Comparison of ENCODE assay signal across 9 mouse cellular contexts in genomic region chr4:118289960-118290415, GRCm38 (mm10). TPM values are rescaled to one million over a fixed set of nuclear protein-coding genes. Genes with fewer than 3 reads are reported as not detected.
DNase-seq lines count a peak whose midpoint lies in the region; ATAC-seq and TF ChIP-seq lines count a peak whose summit lies in the region.
"Had no signal": no experiment of that assay in that cellular context is flagged by ENCODE, and none has a peak within 500 bp of the region (broad histone marks: within the 10 kb centered on the region; RNA-seq: fewer than 3 reads in every experiment).

No protein-coding gene starts in this region.

- H3K9me3 ChIP-seq in hindbrain, embryonic 13.5 days, result no peaks in the 10 kb centered on the region
- H3K9me3 ChIP-seq in liver, embryonic 16.5 days (replicated peaks; ENCODE audit: control insufficient read depth, low read length), result no peaks in the 10 kb centered on the region
- H3K9me3 ChIP-seq in stomach, embryonic 14.5 days (ENCODE audit: control insufficient read depth, low read depth, low read length), result no peaks in the 10 kb centered on the region

- H3K36me3 ChIP-seq in hindbrain, embryonic 13.5 days, result peaks cover 17% of the 10 kb centered on the region
- H3K36me3 ChIP-seq in liver, embryonic 16.5 days (ENCODE audit: control insufficient read depth, insufficient read depth), result no peaks in the 10 kb centered on the region
- no peaks in the 10 kb centered on the region for H3K36me3 ChIP-seq in stomach, embryonic 14.5 days (ENCODE audit: control insufficient read depth, insufficient read depth, low read length)
- H3K36me3 ChIP-seq: G1E had no signal

- TF ChIP-seq POLR2A in brain, embryonic 14.5 days (IDR thresholded peaks at IDR 0.05; ENCODE audit: borderline replicate concordance, extremely low read depth, insufficient read depth, insufficient read length, poor library complexity, severe bottlenecking), result no peak

- peaks cover 64% of the 10 kb centered on the region for H3K4me1 ChIP-seq in hindbrain, embryonic 13.5 days (replicated peaks)
- no peaks in the 10 kb centered on the region; the same call in 1 of the 2 replicates for H3K4me1 ChIP-seq in liver, embryonic 16.5 days (ENCODE audit: control insufficient read depth, low read depth, low read length)
- H3K4me1 ChIP-seq in stomach, embryonic 14.5 days (ENCODE audit: control insufficient read depth, insufficient read depth, low read length), result peaks cover 35% of the 10 kb centered on the region

- peak overlapping the region; percentile 88 for H3K4me3 ChIP-seq in hindbrain, embryonic 13.5 days
- peak overlapping the region; percentile 60 for H3K4me3 ChIP-seq in liver, embryonic 16.5 days (ENCODE audit: low read depth, low read length)
- peak overlapping the region; percentile 82 for H3K4me3 ChIP-seq in stomach, embryonic 14.5 days (ENCODE audit: low read depth, low read length)

- peak overlapping the region; percentile 95 for H3K4me2 ChIP-seq in hindbrain, embryonic 13.5 days
- H3K4me2 ChIP-seq in liver, embryonic 16.5 days (ENCODE audit: low read depth, low read length), result peak overlapping the region; percentile 40
- peak overlapping the region; percentile 71 for H3K4me2 ChIP-seq in stomach, embryonic 14.5 days (replicated peaks; ENCODE audit: low read depth, low read length)

- 0 out of 2 replicates have a peak, but pooled peaks have one; percentile 9 for ATAC-seq in hindbrain, embryonic 13.5 days (ENCODE audit: low FRiP score)
- ATAC-seq in liver, embryonic 16.5 days (ENCODE audit: low read depth), result no peak
- peak; percentile 30 for ATAC-seq in stomach, embryonic 14.5 days (ENCODE audit: insufficient number of reproducible peaks, insufficient read depth, low FRiP score, low read depth)

- intact Hi-C loops in left cerebral cortex, postnatal 14 days (cut with DNase I), result loop anchor here (10.0 kb wide), 1 partner anchor 345 kb away; no protein-coding TSS in a partner anchor

- peak overlapping the region; percentile 93 for H3K27ac ChIP-seq in hindbrain, embryonic 13.5 days
- no peak overlapping the region; the same call in 1 of the 2 replicates for H3K27ac ChIP-seq in liver, embryonic 16.5 days (ENCODE audit: low read length)
- peak overlapping the region; percentile 92 for H3K27ac ChIP-seq in stomach, embryonic 14.5 days (ENCODE audit: low read length)

- H3K27me3 ChIP-seq in hindbrain, embryonic 13.5 days, result no peaks in the 10 kb centered on the region
- H3K27me3 ChIP-seq in liver, embryonic 16.5 days (ENCODE audit: control insufficient read depth, insufficient read depth, low read depth, low read length), result peaks cover 42% of the 10 kb centered on the region
- no peaks in the 10 kb centered on the region for H3K27me3 ChIP-seq in stomach, embryonic 14.5 days (ENCODE audit: control insufficient read depth, insufficient read depth, low read length)

- DNase-seq in heart, adult 11 months, result peak; percentile 89
- DNase-seq in heart, postnatal 4 days, result no peak
- DNase-seq in brain, embryonic 14.5 days (ENCODE audit: low read depth), result peak; percentile 56
- no peak for DNase-seq in left cerebral cortex, postnatal 14 days (ENCODE audit: low spot score in 2 of 2)
- no peak for DNase-seq in adrenal gland, postnatal 36 days

- peak overlapping the region; percentile 98 for H3K9ac ChIP-seq in hindbrain, embryonic 13.5 days
- H3K9ac ChIP-seq in liver, embryonic 16.5 days (ENCODE audit: low read depth, low read length), result peak overlapping the region; percentile 55
- peak overlapping the region; percentile 95 for H3K9ac ChIP-seq in stomach, embryonic 14.5 days (replicated peaks; ENCODE audit: low read depth, low read length)

- WGBS in hindbrain, embryonic 13.5 days, result 0% methylated on average over 12 of the region's 12 CpGs
- WGBS in liver, embryonic 16.5 days (ENCODE audit: insufficient replicate concordance), result 13% methylated on average over 12 of the region's 12 CpGs
- 2% methylated on average over 12 of the region's 12 CpGs for WGBS in stomach, embryonic 14.5 days

- TF ChIP-seq CTCF in brain, embryonic 14.5 days (IDR thresholded peaks at IDR 0.05; ENCODE audit: borderline replicate concordance, extremely low read depth, insufficient read depth, insufficient read length), result no peak

RNA-seq across cellular contexts. Expression of gene Ptprf, which starts 1.2 kb away (rescaled TPM):
- 10 to 100 TPM; 39.4 to 40.7 TPM for total RNA-seq in heart, postnatal 4 days (2021)
- polyA plus RNA-seq in brain, embryonic 14.5 days (2012; rRNA removed), result 99.7 and 154 TPM in 2 replicates
- polyA plus RNA-seq in hindbrain, embryonic 13.5 days (2015; fragmentation: Nextera tagmentation; extraction: Ambion mirVana), result 79.7 and 82.0 TPM in 2 replicates
- 12.0 and 14.3 TPM in 2 replicates for polyA plus RNA-seq in liver, embryonic 16.5 days (2015; fragmentation: Nextera tagmentation; extraction: Ambion mirVana)
- 79.8 and 84.0 TPM in 2 replicates for polyA plus RNA-seq in stomach, embryonic 14.5 days (2014; fragmentation: Nextera tagmentation; extraction: Ambion mirVana)
- total RNA-seq in left cerebral cortex, postnatal 14 days (2021), result 100 to 1,000 TPM; 168 to 174 TPM
- total RNA-seq in adrenal gland, postnatal 36 days (2021), result 10 to 100 TPM; 47.2 to 91.8 TPM
- polyA plus RNA-seq: G1E had no signal

Comparison
In these comparisons a context has a peak if more than half of its experiments do, and no peak if none do; other contexts are left out.
1. DNase-seq: peak in heart, adult 11 months (single experiment) and brain, embryonic 14.5 days (single experiment); none in heart, postnatal 4 days (single experiment), left cerebral cortex, postnatal 14 days (0 of 2) and adrenal gland, postnatal 36 days (0 of 2).
2. H3K4me2 ChIP-seq: peak in every context shown above with its lines; median percentile 95 in hindbrain, embryonic 13.5 days; 71 in stomach, embryonic 14.5 days; 40 in liver, embryonic 16.5 days.
3. Peak in every context shown above with its lines, with median percentiles within 50 percentile points of each other: H3K4me3 ChIP-seq and H3K9ac ChIP-seq.